Mouse (Mus musculus) heart, adult 2 months (tissue): ENCODE results near the gene Soat2. TPM values are rescaled to one million over a fixed set of nuclear protein-coding genes. Genes with fewer than 3 reads are reported as not detected.

Experiments used
- DNase-seq, 2 experiments: peaks; one replicate each; pipeline ENCODE4 v3.0.0; 2021
- H3K27ac ChIP-seq: fragments of 200-600 bp; 2 replicates; pipeline ENCODE4 v1.8.1; 2022
- H3K27me3 ChIP-seq: fragments of 200-500 bp; 2 replicates; pipeline ENCODE4 v1.6.1; 2012; ENCODE audit warnings: mild to moderate bottlenecking, low read length, inconsistent platforms, mixed read lengths; ENCODE audit not compliant: control insufficient read depth, insufficient read depth
- H3K36me3 ChIP-seq: fragments of 200-500 bp; 2 replicates; pipeline ENCODE4 v1.6.1; 2012; ENCODE audit warnings: low read length, inconsistent platforms; ENCODE audit not compliant: control insufficient read depth, insufficient read depth
- H3K4me1 ChIP-seq: fragments of 200-500 bp; 2 replicates; pipeline ENCODE4 v1.6.1; 2011; ENCODE audit warnings: low read length; ENCODE audit not compliant: control insufficient read depth, insufficient read depth
- H3K4me3 ChIP-seq: fragments of 200-600 bp; 2 replicates; pipeline ENCODE4 v1.8.1; 2022
- H3K79me2 ChIP-seq: fragments of 200-500 bp; replicated peaks from 2 replicates; pipeline ENCODE4 v1.6.1; 2012; ENCODE audit warnings: mild to moderate bottlenecking, inconsistent platforms, low read length, moderate library complexity, mixed read lengths; ENCODE audit not compliant: control insufficient read depth, insufficient read depth
- H3K9ac ChIP-seq: fragments of 200-500 bp; 2 replicates; pipeline ENCODE4 v1.6.1; 2012; ENCODE audit warnings: low read depth, mild to moderate bottlenecking, control low read depth, inconsistent platforms, low read length, mixed read lengths
- CTCF ChIP-seq: fragments of 200-600 bp; IDR thresholded peaks from 2 replicates; pipeline ENCODE4 v1.8.1; 2022; ENCODE audit warnings: antibody characterized with exemption, mild to moderate bottlenecking, moderate library complexity
- EP300 ChIP-seq: fragments of 200-500 bp; IDR thresholded peaks from 2 replicates; pipeline ENCODE4 v1.6.1; 2011; ENCODE audit warnings: low read depth, low read length, control low read depth; ENCODE audit not compliant: insufficient read depth
- POLR2A ChIP-seq: fragments of 200-500 bp; IDR thresholded peaks from 2 replicates; pipeline ENCODE4 v1.6.1; 2011; ENCODE audit warnings: mild to moderate bottlenecking, low read depth, low read length, control low read depth; ENCODE audit not compliant: insufficient read depth
- WGBS: fragments of 180-500 bp; shearing (Covaris S2); methylation state at CpG from one replicate; pipeline ENCODE4 v1.1.7; 2018; 5-methylcytosine and 5-hydroxymethylcytosine counted together
- intact Hi-C: fragments of 180-260 bp; cut with DNase I; formaldehyde crosslinking; loops from one replicate; pipeline ENCODE4 v1.15.1; 2025
- polyA plus RNA-seq: library from polyadenylated mRNA; depleted of rRNA; stranded (reverse); fragments of >200 nt; gene quantifications from 2 replicates; pipeline ENCODE4 v1.2.3, GENCODE M21; 2012
- total RNA-seq, 2 experiments: library from RNA; stranded (reverse); gene quantifications; 2 replicates each; pipeline ENCODE4 v1.2.3; 2021

Gene Soat2
- total and polyA plus RNA-seq, 3 experiments: 0.09 to 0.16 TPM; not detected in 1

- 41% methylated on average over 13 of the region's 13 CpGs for WGBS
- Histone ChIP-seq H3K27me3 (no peaks in the 10 kb centered on the region), H3K4me1 (peaks cover 23% of the 10 kb centered on the region), H3K4me3 (no peak overlapping the region), H3K9ac (no peak overlapping the region), H3K27ac (peak overlapping the region; percentile 22), H3K36me3 (peaks cover 32% of the 10 kb centered on the region), H3K79me2 (no peaks in the 10 kb centered on the region)
- intact Hi-C loops: loop anchor here (2.0 to 10.0 kb wide), 2 partner anchors 39 to 297 kb away; partner anchors contain the start of gene Sp1
- TF ChIP-seq CTCF: peak; percentile 89
- TF ChIP-seq EP300: 0 out of 2 replicates have a peak, but pooled peaks have one; percentile 40
- TF ChIP-seq POLR2A: no peak
- peak; percentile 57 to 69 for DNase-seq
Measured at GRCm38 (mm10) chr15:102107689-102108573, 42.4 kb upstream of the Soat2 start.

DNA sequence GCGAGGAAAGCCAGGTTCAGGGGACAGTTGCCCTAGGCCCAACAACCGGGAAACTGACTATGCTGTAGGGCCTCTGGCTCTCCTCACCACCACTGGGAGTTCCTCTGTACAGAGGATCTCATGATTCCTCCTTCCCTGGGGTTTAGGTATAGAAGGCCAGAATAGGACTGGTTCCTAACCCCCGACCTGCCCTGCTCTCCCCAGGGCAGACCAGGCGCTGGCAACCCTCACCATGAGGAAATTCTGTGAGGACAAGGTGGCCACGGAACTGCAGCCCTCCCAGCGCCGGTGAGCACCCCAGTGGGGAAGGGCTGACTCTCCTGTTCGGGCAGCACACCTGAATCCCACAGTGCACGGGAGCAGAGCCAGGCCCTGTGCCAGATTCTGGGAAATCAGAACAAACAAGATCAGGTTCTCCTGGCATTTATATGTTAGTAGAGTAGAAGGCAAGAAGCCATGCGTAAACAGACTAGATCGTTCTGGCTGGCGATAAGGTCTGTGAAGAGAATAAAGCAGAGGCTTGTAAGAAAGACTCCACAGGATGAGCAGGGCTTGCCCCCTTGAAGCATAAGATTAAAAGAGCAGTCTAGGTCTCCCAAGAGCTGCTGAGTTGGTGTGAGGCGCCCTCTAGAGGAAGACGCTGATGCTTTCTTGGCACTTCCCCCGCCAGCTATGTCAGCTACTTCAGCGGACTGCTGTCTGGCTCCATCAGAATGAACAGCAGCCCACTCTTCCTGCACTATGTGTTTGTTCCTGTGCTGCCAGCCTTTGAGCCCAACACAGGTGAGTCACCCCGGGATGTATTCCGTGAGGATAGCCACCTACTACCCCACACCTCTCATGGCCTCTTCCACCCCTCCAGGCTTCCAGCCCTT lies 41.4 kb upstream of the Soat2 start:
- H3K4me3 ChIP-seq: no peak overlapping the region

DNA sequence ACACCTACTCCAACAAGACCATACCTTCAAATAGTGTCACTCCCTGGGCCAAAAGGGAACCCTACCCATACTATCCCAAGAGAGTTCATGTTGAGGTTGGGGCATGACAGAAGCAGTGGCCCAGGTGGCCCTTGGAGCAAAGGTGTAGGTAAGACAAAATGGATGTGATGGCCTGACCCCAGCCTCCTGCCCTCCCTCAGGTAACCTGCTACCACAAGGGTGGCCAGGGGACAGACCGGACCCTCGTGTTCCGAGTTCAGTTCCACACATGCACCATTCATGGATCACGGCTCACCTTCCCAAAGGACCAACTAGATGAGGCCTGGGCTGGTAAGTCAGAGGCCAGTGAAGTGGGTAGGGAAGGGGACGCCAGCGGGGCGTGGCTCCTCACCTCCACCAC lies 40.1 kb upstream of the Soat2 start:
- Histone ChIP-seq H3K4me1 (peaks cover 27% of the 10 kb centered on the region), H3K9ac (no peak overlapping the region), H3K27ac (no peak overlapping the region), H3K4me3 (no peak overlapping the region), H3K79me2 (no peaks in the 10 kb centered on the region), H3K27me3 (no peaks in the 10 kb centered on the region), H3K36me3 (peaks cover 49% of the 10 kb centered on the region)
- TF ChIP-seq CTCF: no peak
- no peak for TF ChIP-seq POLR2A
- no peak for TF ChIP-seq EP300
- WGBS: 90% methylated on average over 7 of the region's 7 CpGs
- intact Hi-C loops: loop anchor here (10.0 kb wide), 1 partner anchor 115 kb away; no protein-coding TSS in a partner anchor
- peak in 1 of 2 experiments; percentile 31 for DNase-seq

More for the DNA sequence above, 41.4 kb upstream of the Soat2 start:
- DNase-seq: peak; percentile 79 to 80
- Histone ChIP-seq H3K79me2 (no peaks in the 10 kb centered on the region), H3K27me3 (no peaks in the 10 kb centered on the region), H3K9ac (0 out of 2 replicates have a peak overlapping the region, but pooled peaks have one; percentile 20), H3K27ac (peak overlapping the region; percentile 22; the same call in 1 of the 2 replicates), H3K4me1 (peaks cover 26% of the 10 kb centered on the region), H3K36me3 (peaks cover 41% of the 10 kb centered on the region)
- peak; percentile 62 for TF ChIP-seq EP300
- peak; percentile 88 for TF ChIP-seq CTCF
- TF ChIP-seq POLR2A: no peak
- intact Hi-C loops: loop anchor here (2.0 to 10.0 kb wide), 2 partner anchors 38 to 296 kb away; partner anchors contain the start of gene Sp1
- WGBS: 41% methylated on average over 18 of the region's 18 CpGs

DNA sequence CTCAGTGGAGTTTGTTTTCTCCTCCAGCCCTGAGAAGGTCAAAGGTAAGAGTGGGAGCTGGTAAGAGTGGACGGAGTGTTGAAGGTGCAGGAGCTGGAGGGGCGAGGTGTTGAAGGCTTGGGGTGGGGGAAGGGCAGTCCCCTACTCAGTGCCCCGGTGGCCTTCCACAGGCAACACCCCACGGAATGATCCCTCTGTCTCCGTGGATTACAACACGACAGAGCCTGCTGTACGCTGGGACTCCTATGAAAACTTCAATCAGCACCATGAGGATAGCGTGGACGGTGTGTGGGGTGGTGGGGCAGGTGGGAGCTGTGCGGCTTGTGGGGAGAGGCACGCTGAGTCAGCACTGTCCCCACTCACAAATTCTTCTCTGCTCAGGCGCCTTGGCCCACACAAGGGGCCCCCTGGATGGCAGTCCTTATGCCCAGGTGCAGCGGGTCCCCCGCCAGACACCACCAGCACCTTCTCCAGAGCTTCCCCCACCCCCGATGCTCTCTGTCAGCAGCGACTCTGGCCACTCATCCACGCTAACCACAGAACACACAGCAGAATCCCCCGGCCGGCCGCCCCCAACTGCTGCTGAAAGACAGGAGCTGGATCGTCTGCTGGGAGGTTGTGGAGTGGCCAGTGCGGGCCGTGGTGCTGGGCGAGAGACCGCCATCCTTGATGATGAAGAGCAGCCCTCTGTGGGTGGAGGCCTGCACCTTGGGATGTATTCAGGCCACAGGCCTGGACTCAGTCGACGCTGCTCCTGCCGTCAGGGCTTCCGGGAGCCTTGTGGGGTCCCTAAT lies 39.4 kb upstream of the Soat2 start:
- Histone ChIP-seq H3K27me3 (no peaks in the 10 kb centered on the region), H3K4me1 (peaks cover 26% of the 10 kb centered on the region), H3K79me2 (no peaks in the 10 kb centered on the region), H3K4me3 (no peak overlapping the region), H3K27ac (no peak overlapping the region), H3K36me3 (peaks cover 50% of the 10 kb centered on the region), H3K9ac (no peak overlapping the region)
- TF ChIP-seq EP300 (no peak), CTCF (no peak), POLR2A (no peak)
- intact Hi-C loops: loop anchor here (10.0 kb wide), 1 partner anchor 114 kb away; no protein-coding TSS in a partner anchor
- 76% methylated on average over 29 of the region's 29 CpGs for WGBS
- peak in 1 of 2 experiments; percentile 29 for DNase-seq

DNA sequence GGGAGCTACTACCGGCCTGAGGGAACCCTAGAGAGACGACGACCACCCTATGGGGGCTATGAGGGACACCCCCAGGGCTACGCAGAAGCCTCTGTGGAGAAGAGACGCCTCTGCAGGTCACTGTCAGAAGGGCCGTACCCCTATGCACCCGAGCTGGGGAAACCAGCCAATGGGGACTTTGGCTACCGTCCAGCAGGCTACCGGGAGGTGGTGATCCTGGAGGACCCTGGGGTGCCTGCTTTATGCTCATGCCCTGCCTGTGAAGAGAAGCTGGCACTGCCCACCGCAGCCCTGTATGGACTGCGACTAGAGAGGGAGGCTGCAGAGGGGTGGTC lies 38.9 kb upstream of the Soat2 start:
- intact Hi-C loops: loop anchor here (10.0 kb wide), 1 partner anchor 113 kb away; no protein-coding TSS in a partner anchor
- H3K79me2 ChIP-seq: no peaks in the 10 kb centered on the region
- TF ChIP-seq CTCF (no peak), EP300 (no peak), POLR2A (no peak)
- H3K36me3 ChIP-seq: peaks cover 52% of the 10 kb centered on the region
- H3K9ac ChIP-seq: no peak overlapping the region
- peaks cover 24% of the 10 kb centered on the region for H3K4me1 ChIP-seq
- H3K4me3 ChIP-seq: no peak overlapping the region
- no peak overlapping the region for H3K27ac ChIP-seq
- WGBS: 57% methylated on average over 11 of the region's 11 CpGs
- no peaks in the 10 kb centered on the region for H3K27me3 ChIP-seq
- peak; percentile 26 to 53 for DNase-seq
